Mouse (Mus musculus) spleen, postnatal 10 days (tissue): ENCODE results near the gene Nfix.
"Not testable (repeated sequence)": the region's sequence is repeated elsewhere in the genome, so short reads cannot be mapped to it uniquely, and the experiment has no call there.

Experiments
- DNase-seq, 2 experiments: peaks; one replicate each; pipeline ENCODE4 v3.0.0; 2021 to 2022; ENCODE audit warnings: low spot score in 2 of 2

Gene Nfix

DNA sequence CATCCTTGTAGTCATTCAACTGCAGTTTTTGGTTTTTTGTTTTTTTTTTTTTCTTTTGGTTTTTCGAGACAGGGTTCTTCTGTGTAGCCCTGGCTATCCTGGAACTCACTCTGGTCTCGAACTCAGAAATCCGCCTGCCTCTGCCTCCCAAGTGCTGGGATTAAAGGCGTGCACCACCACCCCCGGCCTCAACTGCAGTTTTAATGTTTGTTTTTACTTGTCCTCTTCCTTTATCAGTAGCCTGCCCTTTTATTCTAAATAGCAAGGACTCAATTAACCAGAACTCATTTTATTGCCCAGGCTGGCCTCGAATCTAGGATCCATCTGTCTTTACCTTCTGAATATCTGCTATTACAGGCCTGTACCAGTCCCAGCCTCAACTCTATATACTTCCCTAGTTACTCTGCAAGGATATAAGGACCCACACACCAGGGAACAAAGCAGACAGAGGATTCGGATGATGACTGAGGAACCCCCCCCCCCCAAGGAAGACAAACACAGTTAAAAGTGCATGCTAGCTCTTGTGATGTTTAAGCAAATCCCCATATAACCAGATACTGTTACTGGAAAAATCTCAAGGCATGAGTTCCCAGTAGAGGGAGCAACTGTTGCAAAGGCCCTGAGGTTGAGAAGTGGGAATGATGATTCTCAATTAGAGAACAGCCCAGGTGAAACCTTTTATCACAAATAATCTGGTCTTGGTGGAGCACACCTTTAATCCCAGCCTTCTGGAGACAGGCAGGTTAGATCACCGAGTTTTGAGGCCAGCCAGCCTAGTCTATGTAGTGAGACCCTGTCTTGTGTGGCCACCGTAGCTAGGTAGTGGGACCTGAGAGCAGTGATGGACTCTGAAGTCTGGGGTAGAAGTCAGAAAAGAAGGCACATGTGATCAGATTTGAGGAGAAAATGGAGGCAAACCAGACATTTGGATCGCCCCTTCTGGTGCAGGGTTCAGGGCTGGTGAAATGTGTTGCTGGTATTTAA is 32.9 kb upstream of the Nfix start:
- DNase-seq = peak in 1 of 2 experiments; percentile 38

- DNase-seq = peak; percentile 93
Observed at GRCm38 (mm10) chr8:84832034-84832717, 32.0 kb upstream of the Nfix start.

DNA sequence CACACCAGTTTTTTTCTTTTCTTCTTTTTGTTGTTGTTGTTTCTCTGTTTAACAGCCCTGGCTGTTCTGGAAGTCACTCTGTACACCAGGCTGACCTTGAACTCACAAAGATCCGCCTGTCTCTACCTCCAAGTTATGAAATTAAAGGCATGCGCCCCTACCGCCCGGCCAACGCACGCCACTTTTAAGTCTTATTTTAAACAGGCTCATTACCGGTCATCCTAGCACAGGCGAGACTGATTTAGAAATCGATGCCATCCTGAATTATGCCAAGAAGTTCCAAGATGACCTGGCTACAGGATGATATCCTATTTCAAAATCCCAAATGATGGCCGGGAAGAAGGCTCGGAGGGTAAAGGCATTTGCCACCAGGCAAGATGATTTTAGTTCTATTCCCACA is 31.3 kb upstream of the Nfix start, which contains the start of gene Gadd45gip1:
Gadd45gip1 (plus strand) TSS at position 33 of the 400 bp plus-strand sequence.
- peak; percentile 68 to 83 for DNase-seq

- not testable (repeated sequence) for DNase-seq
Observed at GRCm38 (mm10) chr8:84826518-84826917, 26.4 kb upstream of the Nfix start.

- DNase-seq = peak in 1 of 2 experiments; percentile 56
Observed at GRCm38 (mm10) chr8:84825636-84826035, 25.5 kb upstream of the Nfix start.

GRCm38 (mm10) chr8:84823653-84824052 is 23.5 kb upstream of the Nfix start:
- peak; percentile 51 to 78 for DNase-seq

DNA sequence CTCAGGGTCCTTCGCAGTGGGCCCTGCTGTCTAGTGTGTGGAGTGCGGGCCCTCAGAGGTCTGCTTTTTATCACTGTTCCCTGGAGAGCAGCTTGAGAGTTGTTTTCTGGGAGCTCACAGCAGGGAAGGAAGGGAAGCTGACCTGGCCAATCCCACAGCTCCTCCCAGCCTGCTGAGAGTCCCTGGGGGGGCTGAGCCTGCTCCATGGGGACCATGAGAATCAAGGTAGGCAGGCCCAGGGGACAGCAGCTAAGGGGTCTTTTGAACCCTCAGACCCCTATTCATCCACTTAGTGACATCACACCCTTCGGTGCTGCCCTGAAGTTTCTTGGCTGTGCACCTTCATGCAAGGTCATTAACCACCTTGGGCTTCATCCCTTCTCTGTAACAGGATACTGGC is 22.6 kb upstream of the Nfix start, which contains the start of gene Dand5:
Dand5 (minus strand) TSS at position 101 of the 400 bp plus-strand sequence.
- no peak for DNase-seq

DNA sequence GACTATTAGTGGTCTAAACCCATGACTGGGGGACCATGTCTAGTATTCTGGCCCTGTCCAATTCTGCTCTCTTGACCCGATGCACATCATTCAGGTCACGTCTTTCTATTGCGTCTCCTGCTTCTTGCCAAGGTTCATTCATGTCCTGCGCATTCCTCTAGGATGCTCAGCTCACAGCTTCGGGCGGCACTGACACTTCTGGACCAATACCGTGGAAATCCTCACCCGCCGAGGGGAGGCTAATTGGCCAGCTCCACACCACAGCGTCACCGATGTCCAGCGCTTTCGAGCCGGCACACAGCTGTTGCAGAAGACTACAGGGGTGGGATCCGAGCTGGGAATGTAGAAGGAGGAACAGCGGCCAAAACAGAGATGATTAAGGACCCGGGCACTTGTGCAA is 16.0 kb upstream of the Nfix start:
- DNase-seq = no peak

DNA sequence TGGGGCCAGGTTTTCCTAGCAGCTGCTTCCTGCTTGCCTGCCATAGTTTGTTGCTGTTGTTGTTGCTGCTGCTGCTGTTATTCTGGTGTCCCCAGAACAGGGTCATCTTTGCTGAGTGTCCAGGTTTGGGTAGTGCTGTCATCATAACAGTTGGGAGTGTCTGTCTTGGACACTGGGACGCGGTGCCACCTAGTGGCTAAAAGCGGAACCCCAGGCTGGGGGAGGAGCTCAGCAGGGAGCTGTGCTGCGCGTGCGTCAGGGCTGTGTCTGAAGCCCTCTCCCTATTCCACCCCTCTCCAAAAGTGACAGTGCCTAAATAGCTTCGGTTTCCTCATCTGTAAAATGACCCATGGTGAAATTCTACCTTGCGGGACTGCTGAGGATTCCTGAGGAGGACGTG is 15.4 kb upstream of the Nfix start:
- DNase-seq = peak; percentile 98 to 99

DNA sequence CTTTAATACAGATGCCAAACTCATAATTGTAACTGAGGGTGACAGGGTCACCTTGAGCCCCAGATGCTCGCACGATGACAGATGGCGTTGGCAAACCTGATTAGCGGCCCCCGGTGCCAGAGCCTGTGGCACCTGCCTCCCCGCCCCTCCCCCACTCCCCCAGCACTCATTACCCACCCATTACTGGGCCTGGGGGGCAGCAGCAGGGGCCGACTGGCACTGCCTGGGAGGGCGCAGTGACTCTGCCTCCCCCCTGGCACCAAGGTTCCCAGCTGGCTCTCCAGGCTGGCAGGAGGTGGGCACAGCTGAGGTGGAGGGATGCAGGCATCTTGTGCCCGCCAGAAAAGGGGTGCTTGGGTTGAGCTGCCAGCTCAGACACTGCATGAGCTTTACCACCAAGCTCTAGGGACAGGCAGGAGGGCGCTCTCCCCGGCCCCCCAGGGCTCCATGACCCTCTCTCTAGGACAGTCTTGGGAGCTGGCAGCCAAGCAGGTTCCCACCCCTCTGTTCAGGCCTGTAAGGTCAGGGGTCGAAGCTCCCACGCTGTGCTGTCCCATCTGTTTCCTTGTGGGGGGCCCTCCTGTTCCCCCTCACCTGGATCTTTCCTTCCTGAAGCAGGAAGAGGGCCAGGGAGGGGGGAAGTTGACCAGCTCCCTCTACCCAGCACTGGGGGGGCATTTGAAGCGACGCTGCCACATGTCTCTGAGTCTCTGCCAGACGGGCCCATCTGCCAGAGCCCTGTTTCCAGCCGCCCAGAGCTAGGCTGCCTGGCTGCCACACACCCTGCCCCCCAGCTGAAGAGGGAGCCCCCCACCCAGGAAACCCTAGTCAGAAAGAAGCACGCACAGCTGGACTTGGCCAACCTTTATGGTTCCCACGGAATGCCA is 14.7 kb upstream of the Nfix start:
- DNase-seq = peak in 1 of 2 experiments; percentile 22

- no peak for DNase-seq
Observed at GRCm38 (mm10) chr8:84814240-84814554, 14.1 kb upstream of the Nfix start.

- no peak for DNase-seq
Observed at GRCm38 (mm10) chr8:84813830-84814229, 13.7 kb upstream of the Nfix start.

DNA sequence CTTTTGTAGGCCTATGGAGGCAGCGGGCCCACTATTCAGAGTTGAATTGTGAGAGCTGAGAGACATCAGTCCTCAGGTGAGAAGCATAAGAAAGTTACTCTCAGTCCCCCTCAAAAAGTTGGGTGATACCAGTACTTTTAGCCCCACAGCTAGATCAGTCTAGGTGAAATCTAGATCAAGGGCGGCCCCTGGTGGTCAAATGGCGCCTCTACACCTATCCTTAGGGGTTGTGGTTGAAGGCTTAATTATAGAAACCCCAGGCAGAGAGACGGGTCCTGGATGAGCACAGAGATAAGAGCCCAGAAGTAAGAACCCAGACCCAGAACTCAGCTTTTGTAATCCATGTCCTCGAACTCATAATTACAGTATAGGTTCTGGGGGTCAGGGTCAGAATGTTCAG is 12.9 kb upstream of the Nfix start:
- peak; percentile 86 to 92 for DNase-seq

DNA sequence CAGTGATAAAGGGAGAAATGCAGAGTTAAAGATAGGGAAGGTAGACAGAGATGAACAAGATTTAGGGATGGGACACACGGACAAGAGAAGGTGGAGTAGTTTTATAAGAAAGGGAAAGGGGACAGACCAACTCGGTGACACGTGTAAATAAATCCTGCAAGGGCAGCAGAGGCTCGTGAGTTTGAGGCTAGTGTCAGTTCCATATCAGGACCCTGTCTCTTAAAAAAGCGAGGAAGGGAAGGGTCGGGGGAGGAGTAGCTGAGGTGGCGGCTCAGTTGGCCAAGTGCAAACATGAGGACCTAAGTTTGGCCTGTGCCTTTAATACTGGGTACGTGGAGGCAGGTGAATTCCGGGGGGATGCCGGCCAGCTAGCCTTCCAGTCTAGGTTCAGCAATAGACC is 11.2 kb upstream of the Nfix start:
- DNase-seq = no peak

- peak; percentile 93 to 94 for DNase-seq
Observed at GRCm38 (mm10) chr8:84810896-84811295, 10.8 kb upstream of the Nfix start.

DNA sequence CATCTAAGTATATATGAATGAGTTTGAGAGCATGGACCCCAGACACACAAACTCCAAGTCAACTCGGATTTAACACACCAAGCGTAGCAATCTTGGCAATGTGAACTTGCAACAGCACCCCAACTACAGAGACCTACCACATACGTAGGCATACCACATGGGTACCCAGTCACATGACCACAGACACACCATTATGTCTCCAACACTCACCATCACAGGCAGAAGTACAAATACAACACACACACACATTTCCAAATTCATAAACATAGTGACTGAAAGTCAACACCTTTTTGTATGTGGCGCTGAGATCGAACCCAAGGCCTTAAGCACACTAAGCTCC is 9.8 kb upstream of the Nfix start:
- DNase-seq = no peak

- no peak for DNase-seq
Observed at GRCm38 (mm10) chr8:84809109-84809940, 9.2 kb upstream of the Nfix start.

DNA sequence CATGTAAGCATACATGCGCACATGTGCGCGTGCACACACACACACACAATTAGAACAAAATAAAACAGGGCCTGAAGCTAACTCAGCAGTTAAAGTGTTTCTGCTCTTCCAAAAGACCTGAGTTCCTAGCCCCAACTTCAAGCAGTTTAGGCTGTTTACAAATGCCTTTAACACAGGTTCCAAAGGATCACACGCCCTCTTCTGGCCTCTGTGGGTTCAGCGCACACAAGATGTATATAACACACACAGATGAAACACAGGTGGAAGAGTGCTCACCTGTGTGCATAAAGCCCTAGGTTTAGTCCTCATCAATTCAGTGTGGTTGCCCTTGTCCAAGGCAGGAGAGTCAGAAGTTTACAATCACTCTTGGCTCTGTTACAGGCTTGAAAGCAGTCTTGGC is 5.9 kb upstream of the Nfix start:
- no peak for DNase-seq

- DNase-seq = peak; percentile 73 to 75
Observed at GRCm38 (mm10) chr8:84799136-84799931, 810 bp downstream of the Nfix start.
